Mouse (Mus musculus): ENCODE measurements around the gene Fzr1.

Gene Fzr1

DNA sequence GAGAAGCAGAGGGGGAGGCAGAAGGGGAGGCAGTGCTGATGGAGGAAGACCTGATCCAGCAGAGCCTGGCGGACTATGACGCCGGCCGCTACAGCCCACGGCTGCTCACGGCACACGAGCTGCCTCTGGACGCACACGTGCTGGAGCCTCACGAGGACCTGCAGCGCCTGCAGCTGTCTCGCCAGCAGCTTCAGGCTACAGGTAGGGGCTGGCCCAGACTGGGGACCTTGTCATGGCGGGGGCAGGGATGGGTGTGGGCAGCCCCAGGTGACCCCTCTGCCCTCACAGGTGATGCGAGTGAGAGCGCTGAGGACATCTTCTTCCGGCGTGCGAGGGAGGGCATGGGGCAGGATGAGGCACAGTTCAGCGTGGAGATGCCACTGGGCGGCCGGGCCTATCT lies 53.1 kb downstream of the Fzr1 start:
- DNase-seq, result no peak

DNA sequence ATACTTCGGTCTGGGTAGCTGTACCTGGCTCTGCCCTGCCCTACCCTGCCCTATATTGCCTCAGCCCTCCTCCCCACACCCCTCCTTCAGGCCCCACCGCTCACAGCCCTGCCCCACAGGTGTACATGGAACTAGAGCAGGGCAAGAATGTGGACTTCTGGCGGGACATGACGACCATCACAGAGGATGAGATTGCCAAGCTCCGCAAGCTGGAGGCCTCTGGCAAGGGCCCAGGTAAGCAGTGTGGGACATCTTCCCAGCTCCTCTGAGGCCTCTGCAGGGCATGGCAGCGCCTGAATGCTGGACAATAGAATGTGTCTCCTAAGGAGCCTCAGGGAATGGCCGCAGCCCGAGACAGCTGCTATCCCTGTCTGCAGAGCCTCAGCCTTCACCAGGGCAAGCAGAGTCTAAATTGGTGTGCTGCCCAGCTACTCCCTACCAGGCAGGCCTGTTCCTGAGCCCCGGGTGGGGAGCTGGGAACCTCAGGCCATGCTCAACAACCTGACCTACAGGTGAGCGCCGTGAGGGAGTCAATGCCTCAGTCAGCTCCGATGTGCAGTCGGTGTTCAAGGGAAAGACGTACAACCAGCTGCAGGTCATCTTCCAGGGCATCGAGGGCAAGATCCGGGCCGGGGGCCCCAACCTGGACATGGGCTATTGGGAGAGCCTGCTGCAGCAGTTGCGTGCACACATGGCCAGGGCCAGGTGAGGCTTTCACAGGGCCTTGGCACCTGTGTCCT lies 54.4 kb downstream of the Fzr1 start:
- DNase-seq, result no peak

DNA sequence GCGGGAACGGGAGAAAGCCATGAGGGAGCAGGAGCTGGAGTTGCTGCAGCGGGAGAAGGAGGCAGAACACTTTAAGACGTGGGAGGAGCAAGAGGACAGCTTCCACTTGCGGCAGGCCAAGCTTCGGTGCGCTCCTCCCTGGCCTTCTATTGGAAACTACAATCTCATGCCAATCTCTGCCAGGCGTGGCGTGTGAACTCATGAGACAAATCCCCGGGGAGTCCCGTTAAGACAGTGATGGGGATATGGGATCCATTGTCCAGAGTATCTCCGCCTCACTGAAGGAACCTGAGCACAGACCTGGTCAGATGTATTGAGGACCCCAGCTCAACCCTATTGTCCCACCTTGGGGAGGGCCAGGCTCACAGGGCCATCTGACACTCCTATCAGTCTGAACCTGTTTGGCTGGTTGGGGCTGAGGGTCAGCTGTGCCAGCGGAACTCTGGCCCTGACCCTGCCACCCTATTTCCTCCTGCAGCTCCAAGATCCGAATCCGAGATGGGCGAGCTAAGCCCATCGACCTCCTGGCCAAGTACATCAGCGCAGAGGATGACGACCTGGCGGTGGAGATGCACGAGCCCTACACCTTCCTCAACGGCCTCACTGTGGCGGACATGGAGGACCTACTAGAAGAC lies 55.1 kb downstream of the Fzr1 start:
- no peak for DNase-seq

DNA sequence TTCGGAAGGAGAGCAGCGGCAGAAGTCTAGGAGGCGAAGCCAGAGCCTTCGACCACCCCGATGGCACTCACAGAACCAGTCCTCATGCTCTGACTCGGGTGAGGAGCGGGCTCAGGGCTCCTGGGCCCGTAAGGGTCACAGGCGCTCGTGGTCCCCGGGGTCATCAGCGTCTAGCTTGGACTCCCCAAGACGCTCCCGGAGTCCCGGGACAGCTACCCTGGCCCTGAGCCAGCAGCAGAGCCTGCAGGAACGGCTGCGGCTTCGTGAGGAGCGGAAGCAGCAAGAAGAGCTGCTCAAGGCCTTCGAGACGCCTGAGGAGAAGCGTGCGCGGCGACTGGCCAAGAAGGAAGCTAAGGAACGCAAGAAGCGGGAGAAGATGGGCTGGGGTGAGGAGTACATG lies 55.9 kb downstream of the Fzr1 start:
- DNase-seq, result no peak

DNA sequence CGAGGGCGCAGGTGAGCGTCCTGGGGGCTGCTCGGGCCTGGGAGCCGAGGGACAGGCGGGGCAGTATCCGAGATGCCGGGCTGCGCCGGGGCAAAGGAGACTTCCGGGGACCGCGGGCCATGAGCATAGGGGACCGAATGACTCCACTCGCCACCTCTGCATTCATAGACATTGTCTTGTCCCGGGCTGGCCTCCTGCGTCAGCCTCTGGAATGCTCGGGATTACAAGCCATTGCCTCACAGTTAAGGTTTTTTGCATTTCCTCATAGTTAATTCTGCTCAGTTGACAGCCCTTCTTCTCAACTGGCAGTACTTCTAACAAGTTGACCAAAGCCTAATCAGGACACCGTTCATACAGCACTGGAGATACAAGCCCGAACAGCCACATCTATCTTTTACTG lies 56.9 kb downstream of the Fzr1 start:
- no peak for DNase-seq

DNA sequence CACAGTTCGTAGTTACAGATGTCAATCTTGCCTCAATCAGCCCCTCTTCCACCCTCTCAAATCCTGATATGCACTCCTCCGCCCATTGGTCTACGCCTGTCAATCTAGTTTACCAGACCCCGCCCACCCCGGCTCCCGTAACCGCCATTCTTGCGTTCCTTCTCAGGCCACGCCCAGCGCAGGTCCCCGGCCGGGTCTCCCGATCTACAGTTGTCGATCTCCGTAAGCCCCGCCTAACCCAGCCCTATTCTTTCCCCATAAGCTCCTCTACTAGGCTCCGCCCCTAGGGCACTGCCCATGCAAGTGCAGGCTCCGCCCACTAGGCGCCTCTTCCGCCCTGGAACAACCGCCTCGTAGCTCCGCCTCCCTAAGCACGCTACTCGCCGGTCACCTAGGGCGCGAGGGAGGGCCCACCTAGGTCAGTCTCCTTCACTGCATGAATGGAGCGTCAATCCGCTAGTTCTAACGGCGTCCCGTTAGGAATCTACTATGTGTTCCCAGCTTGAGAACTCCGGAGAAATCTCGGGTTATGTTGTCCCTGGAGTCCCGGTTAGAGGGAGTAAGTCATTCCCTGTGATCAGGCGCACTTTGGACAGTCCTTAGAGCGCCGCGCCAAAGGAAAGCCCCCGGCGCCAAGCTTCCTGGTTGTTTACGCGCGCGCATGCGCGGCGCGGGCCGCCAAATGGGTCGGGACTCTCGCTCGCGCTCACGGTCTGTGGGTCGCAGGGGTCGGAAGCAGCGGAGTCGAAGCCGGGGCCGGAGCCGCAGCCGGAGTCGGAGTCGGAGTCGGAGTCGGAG lies 57.6 kb downstream of the Fzr1 start, which contains the start of gene Cactin:
Cactin (plus strand) TSS at position 554 of the 798 bp plus-strand sequence.
- DNase-seq, result peak; percentile 99

DNA sequence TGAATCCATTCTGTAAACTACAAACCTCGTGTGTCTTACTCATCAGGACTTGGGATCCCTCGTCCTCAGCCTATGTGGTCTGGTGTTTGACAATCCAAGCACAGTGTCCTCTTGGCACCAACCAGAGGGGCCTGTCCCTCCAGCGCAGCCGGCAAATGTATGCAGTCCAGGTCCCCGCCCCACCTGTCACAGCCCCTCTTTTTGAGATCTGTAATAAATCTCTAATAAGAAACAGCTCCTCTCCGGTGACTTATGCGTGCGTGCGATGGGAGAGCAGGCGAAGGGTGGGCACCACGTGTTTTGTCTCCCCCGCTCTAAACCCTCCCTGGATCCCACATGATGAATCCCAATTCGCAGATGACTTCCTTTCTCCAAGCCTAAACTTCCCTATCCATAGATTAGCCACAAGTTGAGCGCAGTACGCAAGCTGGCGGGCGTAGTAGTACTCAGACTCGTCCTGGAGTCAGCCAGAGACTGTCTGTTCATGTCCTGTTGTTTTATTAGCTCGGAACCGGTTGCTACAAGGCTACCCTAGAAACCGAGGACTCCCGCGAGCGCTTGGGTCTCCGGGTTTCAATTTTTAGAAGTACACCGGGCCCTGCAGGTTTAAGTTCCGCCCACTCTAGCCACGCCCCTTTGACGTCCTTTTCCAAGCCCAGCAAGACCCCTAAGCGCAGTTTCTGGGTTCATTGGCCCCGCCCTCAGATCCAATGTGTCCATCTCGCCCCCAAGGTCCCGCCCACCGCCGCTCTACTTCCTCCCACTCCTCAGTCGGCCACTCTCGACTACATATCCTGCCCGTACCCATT lies 58.4 kb downstream of the Fzr1 start:
- DNase-seq, result no peak

DNA sequence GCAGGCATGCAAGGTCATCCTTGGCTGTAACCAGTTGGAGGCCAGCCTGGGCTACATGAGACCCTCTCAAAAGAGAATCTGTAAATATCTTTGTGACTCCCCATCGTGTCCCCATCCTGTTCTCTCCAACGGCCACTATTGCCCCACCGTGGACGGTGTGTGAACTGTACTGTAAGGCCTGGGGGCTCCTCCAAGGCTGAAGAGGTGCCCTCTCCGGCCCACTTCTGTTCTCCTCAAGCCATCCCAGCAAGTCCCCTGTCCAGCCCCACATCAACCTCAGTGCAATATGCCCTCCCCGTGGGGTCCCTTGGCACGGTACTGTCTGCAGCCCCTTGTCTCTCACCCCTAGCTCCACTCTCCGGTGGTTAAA lies 59.0 kb downstream of the Fzr1 start:
- no peak for DNase-seq

DNA sequence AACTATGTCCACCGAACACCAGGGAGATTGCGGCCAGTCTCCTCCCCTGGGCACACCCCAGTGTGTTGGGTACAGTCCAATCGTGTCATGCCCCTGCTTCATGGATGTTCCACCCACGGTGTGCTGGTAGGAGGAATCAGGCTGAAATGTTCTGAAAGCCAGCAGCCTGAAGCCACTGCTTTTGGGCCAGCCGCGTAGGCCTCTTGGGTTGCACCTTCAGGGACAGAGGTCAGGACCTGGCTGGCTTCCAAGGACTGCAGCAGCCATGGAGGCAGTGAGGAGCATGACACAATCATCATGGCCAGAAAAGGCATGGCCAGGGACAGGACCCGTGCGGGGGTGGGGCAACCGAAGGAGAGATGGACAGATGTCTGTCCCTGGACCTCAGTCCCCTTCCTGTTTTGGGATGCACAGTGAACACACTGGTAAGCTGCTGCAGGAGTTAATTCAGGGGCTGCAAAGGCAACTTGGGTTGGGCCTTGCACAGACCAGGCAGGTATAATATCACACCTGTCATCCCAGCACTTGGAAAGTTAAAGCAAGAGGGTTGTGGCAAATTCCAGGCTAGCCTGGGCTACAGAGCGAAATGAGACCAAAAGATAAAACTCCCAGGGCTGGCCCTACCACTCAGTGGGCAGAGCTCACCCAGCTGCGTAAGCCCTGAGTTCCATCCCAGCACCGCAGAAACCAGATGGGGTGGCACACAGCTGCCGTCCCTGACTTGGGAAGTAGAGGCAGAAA lies 59.6 kb downstream of the Fzr1 start:
- DNase-seq, result no peak

DNA sequence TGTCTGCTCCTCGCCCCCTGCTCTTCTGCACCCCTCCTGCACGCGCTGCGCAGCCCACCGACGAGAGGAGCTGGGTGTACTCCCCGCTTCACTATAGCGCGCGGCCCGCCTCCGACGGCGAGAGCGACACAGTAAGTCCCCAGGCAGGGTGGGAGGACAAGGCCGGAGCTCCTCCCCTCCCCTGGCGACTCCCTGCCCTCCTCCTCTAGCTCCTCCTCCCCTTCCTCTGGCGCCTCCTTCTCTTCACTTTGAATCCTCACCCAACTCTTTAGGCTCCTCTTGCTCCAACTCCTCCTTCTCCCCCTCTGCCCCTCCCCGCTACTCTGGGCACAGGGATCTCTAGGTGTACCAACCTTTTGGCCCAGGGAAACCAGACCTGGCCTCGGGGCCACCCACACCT lies 61.0 kb downstream of the Fzr1 start:
- DNase-seq, result no peak

DNA sequence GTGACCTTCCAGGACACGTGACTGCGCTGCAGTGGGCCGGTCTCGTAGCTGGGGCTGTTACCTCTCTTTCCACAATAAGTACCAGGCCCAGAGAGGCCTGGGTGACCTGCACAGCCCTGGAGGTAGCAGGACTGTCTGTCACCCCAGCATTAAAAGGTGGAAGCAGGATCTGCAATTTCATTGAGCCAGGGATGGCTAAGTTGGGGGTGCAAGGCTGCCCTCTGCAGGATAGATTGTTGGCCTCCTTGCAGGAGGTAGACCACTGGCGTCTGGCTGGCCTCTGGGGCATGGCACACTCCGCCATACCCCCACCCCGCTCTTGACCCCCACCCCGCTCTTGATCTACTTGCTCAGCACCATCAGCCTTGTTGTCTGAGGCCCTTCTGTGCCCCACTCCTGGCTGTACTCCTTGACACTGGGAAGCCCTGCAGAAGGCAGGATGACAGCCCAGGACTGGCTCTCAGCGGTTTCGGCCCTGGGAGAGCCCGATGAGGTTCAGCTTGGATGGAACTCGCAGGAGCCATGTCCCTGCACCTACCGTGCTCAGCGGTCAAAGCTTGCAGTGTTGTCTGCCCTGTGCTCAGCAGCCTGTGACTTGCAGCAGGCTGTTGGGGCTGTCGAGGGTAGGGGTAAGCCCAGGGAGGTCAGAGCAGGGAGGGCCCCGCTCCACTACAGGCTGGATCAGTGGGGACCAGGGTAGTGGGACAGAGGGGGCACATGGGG lies 61.8 kb downstream of the Fzr1 start:
- peak; percentile 51 for DNase-seq

All from thymus, postnatal 25 days (tissue).